Comparison of ENCODE assay signal across 8 mouse cellular contexts in genomic region chr6:17305954-17306601, GRCm38 (mm10). TPM values are rescaled to one million over a fixed set of nuclear protein-coding genes. Genes with fewer than 3 reads are reported as not detected.
DNase-seq lines count a peak whose midpoint lies in the region; ATAC-seq and TF ChIP-seq lines count a peak whose summit lies in the region.

Cav1 (plus strand) TSS chr6:17306335.

- peak; percentile 68 for DNase-seq in ES-CJ7 (ENCODE audit: low read depth, low spot score)
- DNase-seq in cerebellum, adult 8-10 months = peak; percentile 12
- peak; percentile 82 to 83 for DNase-seq in heart, postnatal 36 days
- DNase-seq in layer of hippocampus, adult 2 months (ENCODE audit: low spot score in 2 of 2) = peak; percentile 17 to 42
- peak; percentile 46 for DNase-seq in liver, postnatal 0 days
- peak; percentile 78 to 82 for DNase-seq in urinary bladder, postnatal 4 days (ENCODE audit: low spot score in 2 of 2)

- H3K4me3 ChIP-seq in layer of hippocampus, adult 2 months = peak within 1 kb of the TSS; percentile 52
- H3K4me3 ChIP-seq in liver, postnatal 0 days (ENCODE audit: low read depth, low read length) = peak within 1 kb of the TSS; percentile 45
- H3K4me3 ChIP-seq in neural tube, embryonic 14.5 days (ENCODE audit: low read depth, low read length) = peak within 1 kb of the TSS; percentile 42

- no peaks in the 10 kb centered on the region for H3K9me3 ChIP-seq in liver, postnatal 0 days (ENCODE audit: low read length)
- H3K9me3 ChIP-seq in neural tube, embryonic 14.5 days (ENCODE audit: control insufficient read depth, low read length) = no peaks in the 10 kb centered on the region

- peaks cover 3% of the 10 kb centered on the region; the same call in 1 of the 2 replicates for H3K4me1 ChIP-seq in liver, postnatal 0 days (ENCODE audit: insufficient read depth)
- H3K4me1 ChIP-seq in neural tube, embryonic 14.5 days (ENCODE audit: control insufficient read depth, insufficient read depth, low read length) = no peaks in the 10 kb centered on the region

- peaks cover 17% of the 10 kb centered on the region for H3K27me3 ChIP-seq in liver, postnatal 0 days (ENCODE audit: insufficient read depth, low read length)
- H3K27me3 ChIP-seq in neural tube, embryonic 14.5 days (ENCODE audit: control insufficient read depth, insufficient read depth, low read length) = peaks cover 3% of the 10 kb centered on the region; the same call in 1 of the 2 replicates

- ATAC-seq in frontal cortex, adult (ENCODE audit: low TSS enrichment) = peak; percentile 87
- no peak for ATAC-seq in liver, postnatal 0 days
- ATAC-seq in neural tube, embryonic 14.5 days (ENCODE audit: low read depth) = peak; percentile 90

- TF ChIP-seq CTCF in layer of hippocampus, adult 2 months (conservative IDR thresholded peaks at IDR 0.05) = peak; percentile 27
- TF ChIP-seq CTCF in liver, postnatal 0 days (IDR thresholded peaks at IDR 0.05; ENCODE audit: low read depth) = no peak

- peak within 1 kb of the TSS; percentile 78 for H3K27ac ChIP-seq in layer of hippocampus, adult 2 months
- H3K27ac ChIP-seq in liver, postnatal 0 days (ENCODE audit: low read depth) = no peak within 1 kb of the TSS
- H3K27ac ChIP-seq in neural tube, embryonic 14.5 days (ENCODE audit: low read depth, low read length) = no peak within 1 kb of the TSS

- intact Hi-C loops in heart, postnatal 36 days (cut with DNase I) = loop anchor here (2.0 kb wide), 5 partner anchors 15 to 135 kb away; no protein-coding TSS in a partner anchor

- TF ChIP-seq EP300 in liver, postnatal 0 days (IDR thresholded peaks at IDR 0.05; ENCODE audit: low read depth) = no peak

- no peaks in the 10 kb centered on the region for H3K36me3 ChIP-seq in liver, postnatal 0 days (replicated peaks; ENCODE audit: insufficient read depth, low read length)
- no peaks in the 10 kb centered on the region for H3K36me3 ChIP-seq in neural tube, embryonic 14.5 days (ENCODE audit: control insufficient read depth, insufficient read depth, low read length)

- WGBS in liver, postnatal 0 days (ENCODE audit: insufficient replicate concordance) = 2% methylated on average over 26 of the region's 26 CpGs
- under 1% methylated on average over 26 of the region's 26 CpGs for WGBS in neural tube, embryonic 14.5 days

- H3K9ac ChIP-seq in liver, postnatal 0 days (replicated peaks) = no peak within 1 kb of the TSS
- H3K9ac ChIP-seq in neural tube, embryonic 14.5 days (replicated peaks; ENCODE audit: low read depth, low read length) = peak within 1 kb of the TSS; percentile 46

- peak within 1 kb of the TSS; percentile 90 for H3K4me2 ChIP-seq in liver, postnatal 0 days (ENCODE audit: low read depth, low read length)
- peak within 1 kb of the TSS; percentile 97 for H3K4me2 ChIP-seq in neural tube, embryonic 14.5 days (ENCODE audit: low read depth, low read length)

RNA-seq across cellular contexts. Expression of gene Cav1, which starts in this region (rescaled TPM):
- 100 to 1,000 TPM; 270 to 284 TPM for total RNA-seq in heart, postnatal 36 days (2021)
- 10 to 100 TPM; 17.0 to 30.6 TPM for total RNA-seq in layer of hippocampus, adult 2 months (2021)
- polyA plus RNA-seq in liver, postnatal 0 days (2015; fragmentation: Nextera tagmentation; extraction: Ambion mirVana) = 6.9 and 7.3 TPM in 2 replicates
- polyA plus RNA-seq in neural tube, embryonic 14.5 days (2014; fragmentation: Nextera tagmentation; extraction: Ambion mirVana) = 16.6 and 31.4 TPM in 2 replicates

Comparison
In these comparisons a context has a peak if more than half of its experiments do, and no peak if none do; other contexts are left out.
1. RNA of gene Cav1 (total RNA-seq): 270 to 284 TPM in heart, postnatal 36 days; 17.0 to 30.6 TPM in layer of hippocampus, adult 2 months; every median in the first group is over 4 times any median in the second.
2. DNase-seq: peak in every context shown above with its lines; median percentile 82 in heart, postnatal 36 days; 80 in urinary bladder, postnatal 4 days; 68 in ES-CJ7; 46 in liver, postnatal 0 days; 30 in layer of hippocampus, adult 2 months; 12 in cerebellum, adult 8-10 months.
3. Peak in every context shown above with its lines, with median percentiles within 50 percentile points of each other: H3K4me3 ChIP-seq.